Mouse (Mus musculus) CH12.LX (cell line): ENCODE data around the gene Psmd13. TPM values are rescaled to one million over a fixed set of nuclear protein-coding genes. Genes with fewer than 3 reads are reported as not detected.

Experiments used
- DNase-seq: peaks from one replicate; pipeline ENCODE4 v3.0.0-alpha.2; 2013; ENCODE audit errors: extremely low read depth
- H3K27ac ChIP-seq: 2 replicates; pipeline ENCODE4 v1.5.1; 2012; ENCODE audit warnings: low read depth, mild to moderate bottlenecking, control low read depth, moderate library complexity; ENCODE audit not compliant: insufficient read depth
- H3K27me3 ChIP-seq: replicated peaks from 2 replicates; pipeline ENCODE3; 2012; ENCODE audit warnings: inconsistent platforms
- H3K36me3 ChIP-seq, 2 experiments: replicated peaks in 1 of 2; 2 replicates each; pipeline versions ENCODE3 to v1.6.1; 2012; ENCODE audit warnings: inconsistent platforms in 1 of 2, low read length in 1 of 2, mild to moderate bottlenecking in 1 of 2, mixed read lengths in 1 of 2, moderate library complexity in 1 of 2; ENCODE audit not compliant: control insufficient read depth in 1 of 2, insufficient read depth in 1 of 2
- H3K4me1 ChIP-seq, 2 experiments: 2 replicates each; pipeline ENCODE4 v1.6.1; 2012; ENCODE audit warnings: inconsistent platforms in 1 of 2, moderate library complexity in 1 of 2; ENCODE audit not compliant: insufficient read depth in 2 of 2, control insufficient read depth in 1 of 2
- H3K4me2 ChIP-seq: 2 replicates; pipeline ENCODE4 v1.6.1; 2012; ENCODE audit warnings: low read depth, mild to moderate bottlenecking, control low read depth; ENCODE audit not compliant: poor library complexity, insufficient read depth, severe bottlenecking
- H3K4me3 ChIP-seq, 3 experiments: fragments of 150-350 bp in 1 of 3; sonication (generic) in 1 of 3; replicated peaks in 1 of 3; 2 replicates each; pipeline versions ENCODE3 to v1.5.1; 2011 to 2012; ENCODE audit warnings: low read depth in 2 of 3, low read length in 2 of 3, mild to moderate bottlenecking in 2 of 3, moderate library complexity in 2 of 3, control low read depth in 1 of 3, improper control_type of control experiment in 1 of 3, inconsistent platforms in 1 of 3, mixed read lengths in 1 of 3; ENCODE audit not compliant: poor library complexity in 1 of 3
- H3K79me2 ChIP-seq: replicated peaks from 2 replicates; pipeline ENCODE4 v1.6.1; 2012; ENCODE audit warnings: mild to moderate bottlenecking, moderate library complexity; ENCODE audit not compliant: control insufficient read depth, poor library complexity, insufficient read depth, severe bottlenecking; ENCODE audit errors: extremely low read depth
- H3K9ac ChIP-seq: 2 replicates; pipeline ENCODE4 v1.6.1; 2012; ENCODE audit warnings: low read depth, mild to moderate bottlenecking, control low read depth, moderate library complexity; ENCODE audit not compliant: insufficient read depth
- H3K9me3 ChIP-seq: replicated peaks from 2 replicates; pipeline ENCODE3; 2012; ENCODE audit warnings: low read length, inconsistent platforms, mixed read lengths
- BHLHE40 ChIP-seq: IDR thresholded peaks from 2 replicates; pipeline ENCODE4 v1.6.1; 2011; ENCODE audit warnings: mild to moderate bottlenecking, low read depth, low read length, improper control_type of control experiment
- CHD2 ChIP-seq: IDR thresholded peaks from 2 replicates; pipeline ENCODE4 v1.6.1; 2011; ENCODE audit warnings: low read length, improper control_type of control experiment
- CTCF ChIP-seq, 2 experiments: IDR thresholded peaks in 1 of 2; conservative IDR thresholded peaks in 1 of 2; 2 replicates each; pipeline ENCODE4 v1.5.1; 2011 to 2012; ENCODE audit warnings: low read depth in 2 of 2, low read length in 2 of 2, improper control_type of control experiment in 1 of 2, inconsistent platforms in 1 of 2, mild to moderate bottlenecking in 1 of 2, moderate library complexity in 1 of 2
- ELF1 ChIP-seq: IDR thresholded peaks from 2 replicates; pipeline ENCODE4 v1.6.1; 2014; ENCODE audit warnings: low read depth, mild to moderate bottlenecking, inconsistent platforms, low read length, improper control_type of control experiment
- ETS1 ChIP-seq: conservative IDR thresholded peaks from 2 replicates; pipeline ENCODE4 v1.6.1; 2012; ENCODE audit warnings: low read depth, mild to moderate bottlenecking, inconsistent platforms, low read length, improper control_type of control experiment, moderate library complexity
- MEF2A ChIP-seq: IDR thresholded peaks from 2 replicates; pipeline ENCODE4 v1.6.1; 2014; ENCODE audit warnings: low read depth, mild to moderate bottlenecking, inconsistent platforms, low read length, improper control_type of control experiment, borderline replicate concordance
- POLR2AphosphoS2 ChIP-seq: IDR thresholded peaks from 2 replicates; pipeline ENCODE4 v1.6.1; 2011; ENCODE audit warnings: low read depth, low read length, improper control_type of control experiment
- SMC3 ChIP-seq: IDR thresholded peaks from 2 replicates; pipeline ENCODE4 v1.6.1; 2011; ENCODE audit warnings: low read depth, low read length, improper control_type of control experiment
- USF1 ChIP-seq: IDR thresholded peaks from 2 replicates; pipeline ENCODE4 v1.6.1; 2014; ENCODE audit warnings: low read depth, mild to moderate bottlenecking, inconsistent platforms, low read length, improper control_type of control experiment
- ZMIZ1 ChIP-seq: IDR thresholded peaks from 2 replicates; pipeline ENCODE4 v1.6.1; 2012; ENCODE audit warnings: low read depth, mild to moderate bottlenecking, inconsistent platforms, low read length, improper control_type of control experiment
- ZNF384 ChIP-seq: IDR thresholded peaks from 2 replicates; pipeline ENCODE4 v1.6.1; 2012; ENCODE audit warnings: low read depth, low read length, improper control_type of control experiment, inconsistent platforms
- dilution Hi-C: fragments of 300-500 bp; cut with MboI; formaldehyde crosslinking; loops from 2 replicates; pipeline ENCODE4 v1.14.3; 2020; ENCODE audit warnings: low sequenced_read_pairs; ENCODE audit not compliant: extremely low pct_unique_long_range_greater_than_20kb, extremely low pct_ligation_motif_present
- in situ Hi-C: fragments of 300-500 bp; cut with MboI; formaldehyde crosslinking; loops from 3 replicates; pipeline ENCODE4 v1.14.3; 2019; ENCODE audit warnings: low sequenced_read_pairs, low pct_ligation_motif_present, low pct_unique_long_range_greater_than_20kb, mixed read lengths
- polyA plus RNA-seq: library from polyadenylated mRNA; unstranded; fragments of >175 nt; gene quantifications from 2 replicates; pipeline ENCODE4 v1.2.1, GENCODE M21; 2012; ENCODE audit warnings: low read depth; ENCODE audit not compliant: insufficient read length
- total RNA-seq, 2 experiments: library from RNA; depleted of rRNA; stranded (reverse); fragments of 300-350 nt in 1 of 2; fragments of >200 nt in 1 of 2; gene quantifications; 2 replicates each; pipeline ENCODE4 v1.2.3; 2012 to 2014

Psmd13 gene
- total and polyA plus RNA-seq, 3 experiments = 165 to 185 (median 168) TPM

- TF ChIP-seq CTCF (conservative IDR thresholded peaks at IDR 0.05 in 1 of 2, IDR thresholded peaks at IDR 0.05 in 1 of 2; ENCODE audit: low read depth in 2 of 2, low read length in 2 of 2) (no peak), USF1 (no peak)
- H3K9me3 ChIP-seq = no peaks in the 10 kb centered on the region
- no peak overlapping the region for H3K4me3 ChIP-seq
- dilution Hi-C loops (no loop called here), in situ Hi-C loops (loop anchor here (25.0 kb wide), 1 partner anchor 746 kb away; the partner anchor contains the start of genes Caly and Prap1)
- no peaks in the 10 kb centered on the region for H3K4me1 ChIP-seq
- no peak overlapping the region for H3K27ac ChIP-seq
- H3K27me3 ChIP-seq = peaks cover 77% of the 10 kb centered on the region
- no peak for DNase-seq
- no peaks in the 10 kb centered on the region for H3K79me2 ChIP-seq
- H3K36me3 ChIP-seq = no peaks in the 10 kb centered on the region
- H3K9ac ChIP-seq = no peak overlapping the region
- no peak overlapping the region for H3K4me2 ChIP-seq
These were observed 48.4 kb upstream of the Psmd13 start for GRCm38 (mm10) chr7:140833341-140833740.

DNA sequence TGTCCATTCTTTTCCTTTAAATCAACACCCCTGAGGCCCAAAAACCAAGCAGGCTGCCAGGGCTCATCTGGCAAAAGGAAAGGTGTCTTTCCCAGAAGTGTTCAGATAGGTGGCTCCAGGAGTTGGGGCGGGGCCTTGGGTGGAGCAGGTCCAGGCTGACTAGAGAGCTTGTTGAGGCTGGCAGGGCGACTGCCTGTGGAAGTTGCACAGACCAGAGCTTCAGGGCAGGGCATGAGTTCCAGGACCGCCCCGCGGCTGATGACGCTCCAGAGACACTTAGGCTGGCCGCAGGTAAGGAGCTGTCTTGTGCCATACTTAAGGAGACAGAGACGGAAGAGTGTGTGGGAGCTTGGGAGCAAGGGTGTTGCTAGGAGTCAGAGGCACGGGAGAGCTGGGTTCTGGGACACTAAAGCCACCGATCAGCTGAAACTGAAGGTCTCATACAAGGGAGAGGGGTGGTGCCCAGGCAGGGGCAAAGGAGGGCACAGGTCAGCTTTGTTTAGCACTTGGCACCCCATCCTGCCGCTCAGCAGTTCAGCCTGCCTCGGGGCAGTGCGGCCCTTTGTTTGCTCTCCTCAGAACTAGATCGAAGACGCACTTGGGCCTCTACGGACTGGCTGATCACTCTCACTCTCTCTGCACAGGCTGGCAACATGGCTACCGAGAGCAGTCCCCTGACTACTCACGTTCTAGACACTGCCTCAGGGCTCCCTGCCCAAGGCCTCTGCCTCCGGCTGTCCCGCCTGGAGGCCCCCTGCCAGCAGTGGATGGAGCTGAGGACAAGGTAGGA lies 46.6 kb upstream of the Psmd13 start, which contains the start of gene Urah:
Urah (plus strand) TSS at position 51 of the 790 bp plus-strand sequence.
- dilution Hi-C loops = no loop called here
- Histone ChIP-seq H3K9me3 (no peaks in the 10 kb centered on the region), H3K27ac (no peak within 1 kb of the TSS), H3K27me3 (peaks cover 80% of the 10 kb centered on the region), H3K36me3 (no peaks in the 10 kb centered on the region), H3K4me1 (no peaks in the 10 kb centered on the region), H3K4me2 (no peak within 1 kb of the TSS), H3K9ac (no peak within 1 kb of the TSS), H3K79me2 (no peaks in the 10 kb centered on the region), H3K4me3 (no peak within 1 kb of the TSS)
- in situ Hi-C loops = loop anchor here (25.0 kb wide), 1 partner anchor 748 kb away; the partner anchor contains the start of genes Caly and Prap1
- no peak for DNase-seq
- no peak for TF ChIP-seq SMC3
- no peak for TF ChIP-seq CHD2
- TF ChIP-seq ETS1 = no peak
- no peak for TF ChIP-seq ELF1
- no peak for TF ChIP-seq MEF2A
- no peak for TF ChIP-seq BHLHE40
- no peak for TF ChIP-seq ZMIZ1
- TF ChIP-seq ZNF384 = no peak
- TF ChIP-seq USF1 = no peak

DNA sequence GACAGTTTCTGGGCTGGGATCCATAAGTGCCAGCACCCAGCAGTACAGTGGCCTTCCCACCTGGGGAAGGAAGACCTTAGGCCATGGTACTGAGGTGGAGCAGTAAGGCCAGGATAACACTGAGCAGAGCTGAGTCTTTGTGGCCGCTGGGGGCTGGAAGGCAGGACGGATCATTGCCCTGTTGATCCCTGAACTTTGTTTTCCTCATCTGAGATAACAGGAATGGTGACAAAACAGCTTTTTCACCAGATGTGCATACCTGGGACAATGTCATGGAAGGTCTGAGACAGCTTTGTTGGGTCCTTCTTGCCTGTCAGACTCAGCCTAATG lies 46.0 kb upstream of the Psmd13 start:
- no peak overlapping the region for H3K27ac ChIP-seq
- in situ Hi-C loops = loop anchor here (25.0 kb wide), 1 partner anchor 748 kb away; the partner anchor contains the start of genes Caly and Prap1
- DNase-seq = no peak
- H3K4me2 ChIP-seq = no peak overlapping the region
- no peaks in the 10 kb centered on the region for H3K4me1 ChIP-seq
- no peaks in the 10 kb centered on the region for H3K79me2 ChIP-seq
- no peak for TF ChIP-seq POLR2AphosphoS2
- peaks cover 79% of the 10 kb centered on the region for H3K27me3 ChIP-seq
- no peak overlapping the region for H3K4me3 ChIP-seq
- no peaks in the 10 kb centered on the region for H3K9me3 ChIP-seq
- dilution Hi-C loops = no loop called here
- H3K36me3 ChIP-seq = no peaks in the 10 kb centered on the region
- no peak overlapping the region for H3K9ac ChIP-seq
